Mouse (Mus musculus) left cerebral cortex, adult 2 months (tissue): Measurements from ENCODE around the gene Hif1an. TPM values are rescaled to one million over a fixed set of nuclear protein-coding genes. Genes with fewer than 3 reads are reported as not detected.

Experiments used
- DNase-seq, 2 experiments: peaks; one replicate each; pipeline ENCODE4 v3.0.0; 2021 to 2022; ENCODE audit warnings: low spot score in 2 of 2, mixed read lengths in 1 of 2; ENCODE audit errors: extremely low spot score in 1 of 2
- H3K27ac ChIP-seq: fragments of 200-600 bp; 2 replicates; pipeline ENCODE4 v1.8.1; 2022
- H3K4me3 ChIP-seq: fragments of 200-600 bp; 2 replicates; pipeline ENCODE4 v1.8.1; 2022
- CTCF ChIP-seq: fragments of 200-600 bp; IDR thresholded peaks from 2 replicates; pipeline ENCODE4 v1.8.1; 2022; ENCODE audit warnings: antibody characterized with exemption, mild to moderate bottlenecking, moderate library complexity
- intact Hi-C: fragments of 180-260 bp; cut with DNase I; formaldehyde crosslinking; loops from one replicate; pipeline ENCODE4 v1.15.1; 2025
- long read RNA-seq, 2 experiments: library from polyadenylated mRNA; stranded (forward); transcript quantifications; one replicate each; pipeline ENCODE4 v2.0.0; 2021; ENCODE audit warnings: borderline mapping rate in 2 of 2
- total RNA-seq, 2 experiments: library from RNA; stranded (reverse); gene quantifications; 2 replicates each; pipeline ENCODE4 v1.2.3; 2021

The Hif1an gene
- 10 to 100 TPM; 33.6 to 35.3 TPM for total RNA-seq
- long read RNA-seq, experiment 1, full-length matches to known transcripts, result 26 of 52 reads
- long read RNA-seq, experiment 1, partial matches to known transcripts, result 17 of 52 reads
- long read RNA-seq, experiment 1, other reads (novel, unspliced or antisense), result 9 of 52 reads
- long read RNA-seq, experiment 2, full-length matches to known transcripts, result 44 of 60 reads
- long read RNA-seq, experiment 2, partial matches to known transcripts, result 5 of 60 reads
- long read RNA-seq, experiment 2, other reads (novel, unspliced or antisense), result 11 of 60 reads

GRCm38 (mm10) chr19:44562652-44563206 is at the start of gene Hif1an:
TSS of gene Hif1an (plus strand) at chr19:44562850.
- intact Hi-C loops, result no loop called here
- H3K27ac ChIP-seq, result peak within 1 kb of the TSS; percentile 64
- peak within 1 kb of the TSS; percentile 79 for H3K4me3 ChIP-seq
- TF ChIP-seq CTCF, result peak; percentile 99
- peak; percentile 92 for DNase-seq

GRCm38 (mm10) chr19:44513054-44513833 is 49.4 kb upstream of the Hif1an start:
- no peak overlapping the region for H3K4me3 ChIP-seq
- no peak for DNase-seq
- no peak overlapping the region for H3K27ac ChIP-seq
- intact Hi-C loops, result no loop called here
- TF ChIP-seq CTCF, result no peak

- no peak for TF ChIP-seq CTCF
- intact Hi-C loops, result no loop called here
- no peak for DNase-seq
- Histone ChIP-seq H3K27ac (no peak overlapping the region), H3K4me3 (no peak overlapping the region)
These were observed 48.6 kb upstream of the Hif1an start for GRCm38 (mm10) chr19:44513921-44514482.

- DNase-seq, result no peak
- Histone ChIP-seq H3K4me3 (no peak overlapping the region), H3K27ac (no peak overlapping the region)
- intact Hi-C loops, result no loop called here
- TF ChIP-seq CTCF, result no peak
These were observed 47.9 kb upstream of the Hif1an start for GRCm38 (mm10) chr19:44514521-44515451.

- no peak overlapping the region for H3K4me3 ChIP-seq
- intact Hi-C loops, result no loop called here
- H3K27ac ChIP-seq, result no peak overlapping the region
- DNase-seq, result no peak
- TF ChIP-seq CTCF, result no peak
These were observed 46.9 kb upstream of the Hif1an start for GRCm38 (mm10) chr19:44515769-44516168.

- intact Hi-C loops, result no loop called here
- no peak overlapping the region for H3K27ac ChIP-seq
- no peak overlapping the region for H3K4me3 ChIP-seq
- DNase-seq, result no peak
- no peak; the same call in 1 of the 2 replicates for TF ChIP-seq CTCF
These were observed 44.5 kb upstream of the Hif1an start for GRCm38 (mm10) chr19:44517996-44518768.

- Histone ChIP-seq H3K4me3 (no peak overlapping the region), H3K27ac (no peak overlapping the region)
- peak; percentile 20; the same call in 1 of the 2 replicates for TF ChIP-seq CTCF
- DNase-seq, result no peak
- intact Hi-C loops, result no loop called here
These were observed 43.5 kb upstream of the Hif1an start for GRCm38 (mm10) chr19:44519152-44519551.

GRCm38 (mm10) chr19:44525551-44526205 is 37.0 kb upstream of the Hif1an start:
- no peak for DNase-seq
- no peak overlapping the region for H3K4me3 ChIP-seq
- H3K27ac ChIP-seq, result no peak overlapping the region
- no peak for TF ChIP-seq CTCF
- intact Hi-C loops, result no loop called here

- no peak overlapping the region for H3K27ac ChIP-seq
- intact Hi-C loops, result loop anchor here (5.0 kb wide), 1 partner anchor 368 kb away; no protein-coding TSS in a partner anchor
- no peak overlapping the region for H3K4me3 ChIP-seq
- DNase-seq, result no peak
- no peak for TF ChIP-seq CTCF
These were observed 32.6 kb upstream of the Hif1an start for GRCm38 (mm10) chr19:44530018-44530417.

GRCm38 (mm10) chr19:44535376-44535775 is 27.3 kb upstream of the Hif1an start:
- TF ChIP-seq CTCF, result peak; percentile 51
- Histone ChIP-seq H3K4me3 (no peak overlapping the region), H3K27ac (no peak overlapping the region)
- intact Hi-C loops, result loop anchor here (5.0 kb wide), 1 partner anchor 343 kb away; the partner anchor contains the start of gene Pkd2l1
- no peak for DNase-seq
